Mouse (Mus musculus): Measurements from ENCODE around the gene Rasl11b.

Gene Rasl11b

DNA sequence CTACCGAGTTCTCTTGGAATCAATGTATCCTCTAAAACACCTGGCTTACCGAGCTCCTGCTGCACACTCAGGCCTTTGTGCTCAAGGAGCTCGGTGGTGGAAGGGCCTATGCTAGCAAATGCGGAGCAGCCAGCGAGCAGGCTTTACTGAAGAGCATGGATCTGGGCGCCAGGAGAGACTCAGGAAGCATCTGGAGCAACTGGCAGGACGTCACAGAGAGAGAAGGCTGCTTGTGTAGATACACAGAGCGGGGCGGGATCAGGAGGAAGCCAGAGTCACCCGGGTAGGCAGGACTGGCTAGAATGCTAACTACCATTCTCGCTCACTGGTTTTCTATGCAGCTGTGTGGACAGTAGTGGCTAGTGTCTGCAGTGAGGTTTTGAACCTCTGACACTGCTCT, 16.3 kb downstream of the Rasl11b start:
- DNase-seq = no peak

DNA sequence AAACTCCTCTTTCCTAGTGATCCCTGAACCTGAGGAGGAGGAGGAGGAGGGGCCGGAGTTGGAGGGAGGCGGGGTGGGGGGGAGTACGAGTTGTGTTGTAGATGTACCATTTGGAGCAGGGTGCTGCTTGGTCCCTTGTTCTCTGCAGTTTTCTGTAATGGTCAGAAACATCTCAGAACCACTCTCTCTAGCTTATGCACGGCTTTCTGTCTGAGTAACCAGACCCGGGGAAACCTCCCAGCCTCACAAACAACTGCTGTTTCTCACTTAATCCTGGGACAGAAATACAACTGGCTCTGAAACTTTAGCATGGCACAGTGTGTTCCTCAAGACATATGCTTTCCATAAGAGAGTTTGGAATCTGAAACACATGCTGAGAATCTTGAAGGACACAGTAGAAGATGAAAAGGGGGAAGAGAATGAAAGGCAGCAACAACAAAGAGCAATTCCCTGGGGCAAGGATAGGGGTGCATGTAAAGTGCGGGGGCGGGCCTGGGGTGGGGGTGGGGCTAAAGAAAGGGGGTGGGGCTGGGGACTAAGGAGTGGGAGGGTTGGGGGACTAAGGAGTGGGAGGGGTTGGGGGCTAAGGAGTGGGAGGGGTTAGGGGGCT, 19.5 kb downstream of the Rasl11b start:
- no peak for DNase-seq

DNA sequence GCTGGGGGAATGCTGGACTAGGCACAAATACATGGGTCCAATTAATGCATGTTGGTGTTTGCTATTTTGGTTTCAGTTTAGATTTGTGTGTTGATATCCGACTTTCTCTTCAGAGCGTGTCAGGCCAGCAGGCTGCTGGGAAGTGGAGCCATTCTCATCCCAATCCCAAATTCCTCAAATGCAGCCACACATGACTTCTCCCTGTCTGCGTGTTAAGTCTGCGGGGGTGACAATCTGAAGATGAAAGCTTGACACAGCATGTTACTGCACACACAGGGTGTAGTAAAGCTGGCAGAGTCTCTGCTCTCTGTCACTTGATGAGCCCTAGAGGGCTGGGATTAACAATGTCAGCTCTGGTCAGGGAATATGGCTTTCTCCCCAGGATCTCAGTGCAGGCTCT, 20.0 kb downstream of the Rasl11b start:
- no peak for DNase-seq

DNA sequence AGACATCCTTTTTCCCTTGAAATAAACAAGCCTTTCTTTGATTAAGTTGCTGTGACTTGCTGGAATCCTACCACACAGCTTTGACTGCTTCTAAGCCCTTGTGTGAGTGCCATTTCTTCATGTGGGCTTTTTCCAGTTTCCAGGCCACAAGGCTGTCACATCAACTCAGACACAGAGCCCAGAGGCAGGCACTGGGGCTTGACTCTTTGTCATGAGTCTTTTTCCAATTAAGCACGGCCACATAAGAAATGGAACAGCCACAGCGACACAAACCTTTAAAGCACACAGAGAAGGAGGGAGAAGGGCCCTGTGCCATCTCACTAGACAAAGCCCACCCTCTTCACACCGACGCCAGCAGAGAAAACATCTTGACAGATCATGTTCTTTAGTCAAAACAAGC, 23.4 kb downstream of the Rasl11b start:
- no peak for DNase-seq

DNA sequence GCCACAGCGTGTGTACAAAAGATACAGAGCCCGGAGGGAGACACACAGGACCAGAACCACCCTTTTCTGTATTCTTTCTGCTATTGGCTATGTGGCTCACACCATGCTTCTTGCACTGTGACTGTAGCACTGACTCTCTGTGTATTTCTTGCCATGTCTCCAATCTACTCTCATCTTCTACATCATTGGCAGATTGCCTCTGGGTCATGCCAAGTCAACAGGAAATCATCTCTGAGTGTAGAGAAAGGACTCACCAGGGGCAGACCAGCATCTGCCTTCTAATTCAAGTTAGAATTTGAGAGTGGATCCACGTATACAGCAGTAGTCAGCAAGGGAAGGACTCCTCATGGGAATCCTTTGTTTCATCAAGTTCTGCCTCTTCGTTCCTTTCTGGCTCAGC, 27.5 kb downstream of the Rasl11b start:
- DNase-seq = no peak

GRCm38 (mm10) chr5:74224480-74224879, 29.4 kb downstream of the Rasl11b start:
- DNase-seq = no peak

DNA sequence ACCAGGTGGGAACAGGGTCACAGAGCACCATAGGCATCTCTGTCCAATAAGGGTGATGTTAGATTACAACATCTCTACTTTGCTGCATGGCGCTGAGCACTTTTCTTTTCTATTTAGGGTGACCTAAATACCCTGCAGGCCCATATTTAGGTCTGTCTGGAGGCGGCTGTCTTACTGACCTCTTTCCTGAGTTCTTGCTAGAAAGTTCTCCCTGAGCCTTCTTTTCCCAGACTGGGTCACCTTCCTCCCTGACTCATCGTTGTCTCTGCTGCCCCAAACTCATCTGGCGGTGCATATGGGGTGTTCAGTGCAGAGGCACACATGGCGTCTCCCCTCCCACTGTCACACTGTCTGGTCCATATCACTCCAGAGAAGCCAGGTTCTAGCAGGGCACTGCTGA, 31.1 kb downstream of the Rasl11b start:
- no peak for DNase-seq

DNA sequence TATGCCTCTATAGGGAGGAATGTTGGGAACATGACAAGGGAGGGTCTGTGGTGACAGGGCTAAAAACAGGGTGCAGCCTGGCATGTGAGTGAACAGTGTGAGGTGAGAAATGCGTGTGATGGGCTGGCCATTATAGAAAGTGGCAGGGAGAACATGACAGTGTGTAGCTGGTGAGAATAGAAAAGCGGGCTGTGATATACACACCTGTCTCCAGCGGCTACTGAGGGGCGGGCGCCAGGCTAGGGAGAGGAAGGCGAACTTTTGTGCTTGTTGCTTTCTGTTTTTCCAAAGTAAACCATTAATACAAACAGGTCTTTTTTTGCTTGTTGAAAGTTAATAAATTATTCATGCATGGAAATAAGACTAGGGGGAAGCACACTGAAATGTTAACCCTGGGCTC, 32.3 kb downstream of the Rasl11b start:
- DNase-seq = no peak

DNA sequence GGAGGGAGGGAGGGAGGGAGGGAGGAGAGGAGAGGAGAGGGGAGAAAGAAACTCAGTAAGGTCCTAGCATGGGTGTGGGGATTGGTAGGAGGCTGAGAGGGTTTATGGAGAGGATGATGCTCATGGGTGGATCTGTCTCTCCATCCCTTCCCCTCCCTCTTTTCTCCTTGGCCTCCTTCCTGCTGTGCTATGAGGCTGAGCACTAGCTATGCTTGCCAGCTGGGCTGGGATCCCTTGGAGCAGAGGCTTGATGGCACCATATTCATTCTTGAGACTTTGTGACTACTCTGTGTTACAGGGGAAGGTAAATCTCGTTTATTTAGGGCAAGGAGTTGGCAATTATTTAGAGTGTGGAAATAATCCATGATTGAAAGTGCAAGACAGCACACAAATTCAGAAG, 33.9 kb downstream of the Rasl11b start:
- DNase-seq = no peak

GRCm38 (mm10) chr5:74229775-74230413, 34.8 kb downstream of the Rasl11b start:
- no peak for DNase-seq

GRCm38 (mm10) chr5:74230525-74230924, 35.4 kb downstream of the Rasl11b start:
- DNase-seq = no peak

GRCm38 (mm10) chr5:74233808-74234207, 38.7 kb downstream of the Rasl11b start:
- DNase-seq = no peak

DNA sequence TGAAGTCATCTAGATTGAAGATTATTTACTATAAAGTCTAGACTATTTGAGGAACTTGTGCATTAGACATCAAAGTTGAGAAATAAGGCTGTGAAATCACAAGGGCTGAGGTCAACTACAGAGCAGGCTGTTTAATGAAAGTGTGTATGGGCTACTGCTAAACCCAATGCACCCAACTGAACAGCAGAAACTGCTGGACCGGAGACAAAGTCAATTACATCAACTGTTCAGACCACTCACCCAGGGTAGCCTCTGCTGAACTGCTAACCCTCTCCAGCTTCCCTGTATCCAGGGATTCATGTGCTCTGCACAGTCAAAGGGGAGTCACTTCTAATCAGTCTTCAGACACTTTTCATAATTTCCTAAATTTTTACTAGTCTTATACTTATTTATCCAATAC, 44.3 kb downstream of the Rasl11b start:
- DNase-seq = no peak

GRCm38 (mm10) chr5:74240298-74240697, 45.2 kb downstream of the Rasl11b start:
- DNase-seq = no peak

DNA sequence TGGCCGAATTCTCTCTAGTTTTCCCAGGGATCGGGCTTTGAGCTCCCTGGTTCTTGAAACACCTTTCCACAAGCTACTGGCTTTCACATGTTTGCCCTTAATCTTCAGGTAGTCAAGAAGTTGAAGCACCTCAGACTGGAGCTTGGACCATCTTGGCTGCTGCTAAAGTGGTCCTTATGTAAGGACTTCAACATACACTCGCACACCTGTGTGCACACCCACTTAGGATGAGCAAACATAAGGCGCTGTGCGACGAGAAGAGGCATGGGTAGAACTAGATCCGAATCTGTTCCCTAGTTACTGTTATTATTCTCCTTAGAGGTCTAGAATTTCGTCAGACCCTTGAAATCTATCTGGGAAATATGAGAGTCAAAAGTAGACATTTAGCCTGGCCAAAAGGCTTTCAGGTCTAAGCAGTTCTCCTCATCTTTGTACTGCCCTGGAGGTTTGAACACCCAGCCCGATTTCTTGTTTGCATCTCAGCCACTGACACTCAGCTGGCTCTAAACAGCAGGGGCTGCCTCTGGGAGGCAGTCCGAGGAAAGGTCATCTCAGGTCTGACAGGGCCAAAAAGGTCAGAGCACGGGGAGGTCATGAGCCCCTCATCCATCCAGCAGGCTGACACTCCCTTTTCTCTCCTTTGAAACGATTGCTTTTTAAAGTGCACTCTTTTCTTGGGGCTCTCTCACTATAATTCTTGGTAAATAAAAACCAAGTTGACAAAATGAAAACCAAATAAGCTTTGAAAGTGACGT, 46.0 kb downstream of the Rasl11b start:
- DNase-seq = no peak

DNA sequence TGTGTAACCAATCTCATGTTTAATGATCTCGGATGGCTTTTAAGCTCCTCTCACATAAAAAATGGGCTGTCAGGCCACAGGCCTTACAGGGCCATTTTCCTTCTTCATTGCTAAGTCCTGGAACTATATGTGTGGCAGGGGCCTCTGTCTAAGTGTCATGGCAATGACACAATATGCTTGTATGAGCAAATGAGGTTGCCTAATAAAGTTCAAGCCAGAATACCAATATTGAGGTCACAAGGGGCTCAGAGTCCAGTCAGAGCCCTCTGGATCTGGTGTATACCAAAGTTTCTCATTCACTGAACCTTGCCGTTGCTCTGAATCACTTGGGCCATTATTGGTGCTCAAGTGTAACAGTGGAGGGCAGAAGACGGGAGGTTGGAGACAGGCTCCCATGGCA, 47.6 kb downstream of the Rasl11b start:
- no peak for DNase-seq

GRCm38 (mm10) chr5:74244406-74245019, 49.4 kb downstream of the Rasl11b start:
- no peak for DNase-seq

GRCm38 (mm10) chr5:74245641-74246145, 50.6 kb downstream of the Rasl11b start:
- DNase-seq = no peak

- DNase-seq = no peak
Observed at GRCm38 (mm10) chr5:74246453-74246852, 51.4 kb downstream of the Rasl11b start.

GRCm38 (mm10) chr5:74246971-74247370, 51.9 kb downstream of the Rasl11b start:
- no peak for DNase-seq

Measured in thymus, adult 18-20 months (tissue).